ENCODE assay signal across 7 mouse cellular contexts in the genomic region with DNA sequence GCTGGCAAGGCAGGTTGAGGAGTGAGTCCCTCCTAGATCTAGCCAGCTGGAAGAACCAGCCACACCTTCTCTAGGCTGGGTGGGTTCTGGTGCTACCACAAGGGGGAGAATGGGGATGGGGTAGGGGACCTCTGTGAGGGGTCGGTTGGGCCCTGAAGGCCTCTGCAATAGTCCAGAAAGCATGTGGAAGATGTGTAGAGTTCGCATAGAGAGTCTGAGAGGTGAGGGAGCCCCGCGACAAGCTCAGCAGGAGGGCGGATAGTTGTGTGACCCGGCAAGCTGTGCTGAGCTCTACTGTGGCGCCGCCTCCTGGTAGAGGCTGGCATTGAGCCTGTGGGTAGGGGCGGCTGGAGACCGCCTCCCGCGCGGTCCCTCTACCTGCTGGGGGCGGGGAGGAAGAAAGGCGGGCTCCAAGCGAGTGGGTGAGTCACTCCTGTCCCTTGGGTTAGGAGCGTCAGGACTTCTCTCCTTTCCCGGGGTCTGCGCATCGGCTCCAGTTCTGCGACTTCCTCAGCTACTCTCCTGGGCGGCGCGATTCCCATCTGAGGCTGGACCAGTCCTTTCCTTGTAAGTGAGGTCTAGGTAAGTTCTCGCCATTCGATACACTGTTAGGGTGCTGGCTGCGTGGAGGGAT.
A peak's percentile ranks its signal among the peaks of the same experiment; 100 is the strongest.
DNase-seq lines count a peak whose midpoint lies in the region; ATAC-seq and TF ChIP-seq lines count a peak whose summit lies in the region.

No protein-coding gene starts in this region.

- H3K4me2 ChIP-seq in forebrain, postnatal 0 days (ENCODE audit: low read depth): peak overlapping the region; percentile 46
- H3K4me2 ChIP-seq in intestine, postnatal 0 days (replicated peaks; ENCODE audit: low read depth): peak overlapping the region; percentile 57
- H3K4me2 ChIP-seq in midbrain, embryonic 12.5 days (replicated peaks): peak overlapping the region; percentile 51

- no peaks in the 10 kb centered on the region for H3K4me1 ChIP-seq in forebrain, postnatal 0 days (ENCODE audit: insufficient read depth)
- H3K4me1 ChIP-seq in intestine, postnatal 0 days (replicated peaks; ENCODE audit: control insufficient read depth, insufficient read depth, low read length): no peaks in the 10 kb centered on the region
- no peaks in the 10 kb centered on the region for H3K4me1 ChIP-seq in limb, embryonic 10.5 days
- no peaks in the 10 kb centered on the region for H3K4me1 ChIP-seq in midbrain, embryonic 12.5 days

- H3K9ac ChIP-seq in forebrain, postnatal 0 days: no peak overlapping the region
- no peak overlapping the region for H3K9ac ChIP-seq in intestine, postnatal 0 days (ENCODE audit: low read depth, low read length)
- no peak overlapping the region for H3K9ac ChIP-seq in midbrain, embryonic 12.5 days (replicated peaks)

- peak; percentile 63 for TF ChIP-seq CTCF in forebrain, postnatal 0 days (IDR thresholded peaks at IDR 0.05; ENCODE audit: low read depth)
- peak; percentile 74 for TF ChIP-seq CTCF in intestine, postnatal 0 days (IDR thresholded peaks at IDR 0.05; ENCODE audit: low read depth)

- H3K4me3 ChIP-seq in forebrain, postnatal 0 days (ENCODE audit: low read depth, low read length): peak overlapping the region; percentile 32
- peak overlapping the region; percentile 32 for H3K4me3 ChIP-seq in intestine, postnatal 0 days (ENCODE audit: low read depth, low read length)
- H3K4me3 ChIP-seq in limb, embryonic 10.5 days: peak overlapping the region; percentile 40
- H3K4me3 ChIP-seq in midbrain, embryonic 12.5 days: peak overlapping the region; percentile 36

- no peaks in the 10 kb centered on the region for H3K36me3 ChIP-seq in forebrain, postnatal 0 days (ENCODE audit: insufficient read depth)
- H3K36me3 ChIP-seq in intestine, postnatal 0 days (ENCODE audit: control insufficient read depth, insufficient read depth): no peaks in the 10 kb centered on the region
- no peaks in the 10 kb centered on the region for H3K36me3 ChIP-seq in limb, embryonic 10.5 days
- H3K36me3 ChIP-seq in midbrain, embryonic 12.5 days: no peaks in the 10 kb centered on the region

- no peaks in the 10 kb centered on the region for H3K27me3 ChIP-seq in forebrain, postnatal 0 days (ENCODE audit: insufficient read depth, low read length)
- no peaks in the 10 kb centered on the region for H3K27me3 ChIP-seq in intestine, postnatal 0 days (replicated peaks; ENCODE audit: control insufficient read depth, insufficient read depth, low read length)
- H3K27me3 ChIP-seq in limb, embryonic 10.5 days (ENCODE audit: low read depth, poor library complexity, severe bottlenecking): no peaks in the 10 kb centered on the region
- H3K27me3 ChIP-seq in midbrain, embryonic 12.5 days: no peaks in the 10 kb centered on the region

- H3K27ac ChIP-seq in forebrain, postnatal 0 days (ENCODE audit: low read depth, low read length): no peak overlapping the region
- no peak overlapping the region for H3K27ac ChIP-seq in intestine, postnatal 0 days (ENCODE audit: low read depth, low read length)
- no peak overlapping the region for H3K27ac ChIP-seq in limb, embryonic 10.5 days
- no peak overlapping the region for H3K27ac ChIP-seq in midbrain, embryonic 12.5 days (replicated peaks)

- 28% methylated on average over 19 of the region's 27 CpGs for WGBS in forebrain, postnatal 0 days
- 26% methylated on average over 24 of the region's 27 CpGs for WGBS in intestine, postnatal 0 days
- WGBS in limb, embryonic 10.5 days: 10% methylated on average over 21 of the region's 27 CpGs
- WGBS in midbrain, embryonic 12.5 days: 18% methylated on average over 26 of the region's 27 CpGs

- no peaks in the 10 kb centered on the region for H3K9me3 ChIP-seq in forebrain, postnatal 0 days (ENCODE audit: low read length)
- H3K9me3 ChIP-seq in intestine, postnatal 0 days (ENCODE audit: control insufficient read depth): no peaks in the 10 kb centered on the region
- no peaks in the 10 kb centered on the region for H3K9me3 ChIP-seq in limb, embryonic 10.5 days (replicated peaks)
- no peaks in the 10 kb centered on the region for H3K9me3 ChIP-seq in midbrain, embryonic 12.5 days

- peak; percentile 11 for DNase-seq in WW6 (ENCODE audit: low read depth, low spot score)
- DNase-seq in brain, adult 2 months (ENCODE audit: low read depth, low spot score): peak; percentile 43
- peak; percentile 47 for DNase-seq in forebrain, postnatal 0 days
- DNase-seq in limb, embryonic 10.5 days (ENCODE audit: low spot score): peak; percentile 41
- DNase-seq in spleen, postnatal 36 days (ENCODE audit: low spot score in 2 of 2): peak; percentile 2 to 6

- peak; percentile 65 for ATAC-seq in forebrain, postnatal 0 days
- ATAC-seq in intestine, postnatal 0 days: peak; percentile 76
- ATAC-seq in midbrain, embryonic 12.5 days (ENCODE audit: low FRiP score, low read depth): peak; percentile 78
